18 mouse cellular contexts compared by ENCODE assay signal in genomic region chr11:76606521-76606920, GRCm38 (mm10). TPM values are rescaled to one million over a fixed set of nuclear protein-coding genes. Genes with fewer than 3 reads are reported as not detected.
A peak's percentile ranks its signal among the peaks of the same experiment; 100 is the strongest.
DNase-seq lines count a peak whose midpoint lies in the region; ATAC-seq lines count a peak whose summit lies in the region.
"Had no signal": no experiment of that assay in that cellular context is flagged by ENCODE, and none has a peak within 500 bp of the region (broad histone marks: within the 10 kb centered on the region; RNA-seq: fewer than 3 reads in every experiment).

No protein-coding gene starts in this region.

- H3K4me3 ChIP-seq in forebrain, embryonic 11.5 days (ENCODE audit: low read depth, low read length): no peak overlapping the region
- H3K4me3 ChIP-seq in forebrain, embryonic 16.5 days (replicated peaks; ENCODE audit: low read length): no peak overlapping the region
- H3K4me3 ChIP-seq in midbrain, embryonic 10.5 days: no peak overlapping the region
- H3K4me3 ChIP-seq in midbrain, embryonic 11.5 days (ENCODE audit: low read depth, low read length): no peak overlapping the region
- H3K4me3 ChIP-seq in midbrain, embryonic 13.5 days (replicated peaks): no peak overlapping the region
- no peak overlapping the region for H3K4me3 ChIP-seq in heart, embryonic 11.5 days (ENCODE audit: low read depth, low read length)
- H3K4me3 ChIP-seq: embryonic facial prominence, embryonic 12.5 days; heart, adult 2 months; intestine, embryonic 15.5 days; limb, embryonic 13.5 days; liver, embryonic 15.5 days had no signal

- H3K27me3 ChIP-seq in forebrain, embryonic 11.5 days (ENCODE audit: control insufficient read depth, insufficient read depth, low read length): no peaks in the 10 kb centered on the region
- H3K27me3 ChIP-seq in forebrain, embryonic 16.5 days (replicated peaks; ENCODE audit: control insufficient read depth, insufficient read depth, low read length): no peaks in the 10 kb centered on the region
- 0 out of 2 replicates have a peak, but pooled peaks cover 12% of the 10 kb centered on the region for H3K27me3 ChIP-seq in midbrain, embryonic 10.5 days (ENCODE audit: low read depth, poor library complexity, severe bottlenecking)
- no peaks in the 10 kb centered on the region for H3K27me3 ChIP-seq in midbrain, embryonic 11.5 days (ENCODE audit: control insufficient read depth, insufficient read depth, low read length)
- H3K27me3 ChIP-seq in midbrain, embryonic 13.5 days: no peaks in the 10 kb centered on the region
- no peaks in the 10 kb centered on the region for H3K27me3 ChIP-seq in heart, embryonic 11.5 days (ENCODE audit: control insufficient read depth, insufficient read depth, low read length)
- H3K27me3 ChIP-seq: embryonic facial prominence, embryonic 12.5 days; intestine, embryonic 15.5 days; limb, embryonic 13.5 days; liver, embryonic 15.5 days had no signal

- H3K9ac ChIP-seq in forebrain, embryonic 11.5 days (ENCODE audit: low read length): no peak overlapping the region
- no peak overlapping the region for H3K9ac ChIP-seq in forebrain, embryonic 16.5 days (replicated peaks; ENCODE audit: low read depth, low read length)
- H3K9ac ChIP-seq in midbrain, embryonic 11.5 days (ENCODE audit: low read length): no peak overlapping the region
- H3K9ac ChIP-seq in midbrain, embryonic 13.5 days (replicated peaks): no peak overlapping the region
- no peak overlapping the region for H3K9ac ChIP-seq in heart, embryonic 11.5 days (ENCODE audit: low read depth, low read length)
- H3K9ac ChIP-seq: embryonic facial prominence, embryonic 12.5 days; intestine, embryonic 15.5 days; limb, embryonic 13.5 days; liver, embryonic 15.5 days had no signal

- no peaks in the 10 kb centered on the region for H3K9me3 ChIP-seq in forebrain, embryonic 11.5 days (ENCODE audit: control insufficient read depth, low read length)
- H3K9me3 ChIP-seq in forebrain, embryonic 16.5 days (ENCODE audit: control insufficient read depth, low read length): no peaks in the 10 kb centered on the region
- H3K9me3 ChIP-seq in midbrain, embryonic 10.5 days (replicated peaks): no peaks in the 10 kb centered on the region
- H3K9me3 ChIP-seq in midbrain, embryonic 11.5 days (ENCODE audit: control insufficient read depth, low read length): no peaks in the 10 kb centered on the region
- no peaks in the 10 kb centered on the region for H3K9me3 ChIP-seq in midbrain, embryonic 13.5 days
- no peaks in the 10 kb centered on the region for H3K9me3 ChIP-seq in heart, embryonic 11.5 days (replicated peaks; ENCODE audit: control insufficient read depth, low read length)
- H3K9me3 ChIP-seq: embryonic facial prominence, embryonic 12.5 days; intestine, embryonic 15.5 days; limb, embryonic 13.5 days; liver, embryonic 15.5 days had no signal

- H3K36me3 ChIP-seq in forebrain, embryonic 11.5 days (ENCODE audit: control insufficient read depth, insufficient read depth, low read length): no peaks in the 10 kb centered on the region
- no peaks in the 10 kb centered on the region for H3K36me3 ChIP-seq in forebrain, embryonic 16.5 days (ENCODE audit: control insufficient read depth, insufficient read depth)
- no peaks in the 10 kb centered on the region for H3K36me3 ChIP-seq in midbrain, embryonic 10.5 days
- H3K36me3 ChIP-seq in midbrain, embryonic 11.5 days (ENCODE audit: control insufficient read depth, insufficient read depth, low read length): no peaks in the 10 kb centered on the region
- no peaks in the 10 kb centered on the region for H3K36me3 ChIP-seq in midbrain, embryonic 13.5 days
- H3K36me3 ChIP-seq in heart, embryonic 11.5 days (ENCODE audit: control insufficient read depth, insufficient read depth, low read length): no peaks in the 10 kb centered on the region
- H3K36me3 ChIP-seq: embryonic facial prominence, embryonic 12.5 days; intestine, embryonic 15.5 days; limb, embryonic 13.5 days; liver, embryonic 15.5 days had no signal

- no peak overlapping the region for H3K27ac ChIP-seq in forebrain, embryonic 11.5 days (ENCODE audit: low read depth, low read length)
- H3K27ac ChIP-seq in forebrain, embryonic 16.5 days (ENCODE audit: low read length): no peak overlapping the region
- H3K27ac ChIP-seq in midbrain, embryonic 10.5 days (replicated peaks): 0 out of 2 replicates have a peak overlapping the region, but pooled peaks have one; percentile 34
- no peak overlapping the region; the same call in 1 of the 2 replicates for H3K27ac ChIP-seq in midbrain, embryonic 11.5 days (ENCODE audit: low read depth, low read length)
- peak overlapping the region; percentile 54 for H3K27ac ChIP-seq in midbrain, embryonic 13.5 days
- H3K27ac ChIP-seq in heart, embryonic 11.5 days (ENCODE audit: low read depth, low read length): no peak overlapping the region
- H3K27ac ChIP-seq: embryonic facial prominence, embryonic 12.5 days; heart, adult 2 months; intestine, embryonic 15.5 days; limb, embryonic 13.5 days; liver, embryonic 15.5 days; stomach, postnatal 0 days had no signal

- WGBS in forebrain, embryonic 11.5 days: 14% methylated on average over 9 of the region's 9 CpGs
- 6% methylated on average over 9 of the region's 9 CpGs for WGBS in forebrain, embryonic 16.5 days
- WGBS in midbrain, embryonic 10.5 days: 29% methylated on average over 9 of the region's 9 CpGs
- WGBS in midbrain, embryonic 11.5 days: 25% methylated on average over 9 of the region's 9 CpGs
- WGBS in midbrain, embryonic 13.5 days: 12% methylated on average over 9 of the region's 9 CpGs
- 81% methylated on average over 9 of the region's 9 CpGs for WGBS in heart, embryonic 11.5 days (ENCODE audit: insufficient replicate concordance)

- H3K4me2 ChIP-seq in forebrain, embryonic 11.5 days (ENCODE audit: low read depth, low read length, severe bottlenecking): no peak overlapping the region
- no peak overlapping the region for H3K4me2 ChIP-seq in forebrain, embryonic 16.5 days (ENCODE audit: low read length)
- H3K4me2 ChIP-seq in midbrain, embryonic 11.5 days: no peak overlapping the region
- no peak overlapping the region for H3K4me2 ChIP-seq in midbrain, embryonic 13.5 days (replicated peaks)
- no peak overlapping the region for H3K4me2 ChIP-seq in heart, embryonic 11.5 days
- H3K4me2 ChIP-seq: embryonic facial prominence, embryonic 12.5 days; intestine, embryonic 15.5 days; limb, embryonic 13.5 days; liver, embryonic 15.5 days had no signal

- peaks cover 6% of the 10 kb centered on the region for H3K4me1 ChIP-seq in forebrain, embryonic 11.5 days (replicated peaks; ENCODE audit: control insufficient read depth, insufficient read depth, low read length)
- no peaks in the 10 kb centered on the region for H3K4me1 ChIP-seq in forebrain, embryonic 16.5 days (replicated peaks; ENCODE audit: control insufficient read depth, insufficient read depth, low read length)
- peaks cover 14% of the 10 kb centered on the region for H3K4me1 ChIP-seq in midbrain, embryonic 10.5 days
- peaks cover 8% of the 10 kb centered on the region; the same call in 1 of the 2 replicates for H3K4me1 ChIP-seq in midbrain, embryonic 11.5 days (ENCODE audit: control insufficient read depth, insufficient read depth, low read length)
- peaks cover 9% of the 10 kb centered on the region for H3K4me1 ChIP-seq in midbrain, embryonic 13.5 days (replicated peaks)
- no peaks in the 10 kb centered on the region for H3K4me1 ChIP-seq in heart, embryonic 11.5 days (ENCODE audit: control insufficient read depth, insufficient read depth, low read length)
- H3K4me1 ChIP-seq: intestine, embryonic 15.5 days; liver, embryonic 15.5 days had no signal

- ATAC-seq in forebrain, embryonic 11.5 days (replicated peaks; ENCODE audit: low FRiP score): 0 out of 2 replicates have a peak, but pooled peaks have one; percentile 21
- ATAC-seq in forebrain, embryonic 16.5 days: no peak
- ATAC-seq in midbrain, embryonic 11.5 days (ENCODE audit: low FRiP score): no peak
- ATAC-seq in midbrain, embryonic 13.5 days: peak; percentile 69; the same call in 1 of the 2 replicates
- ATAC-seq in monocyte, adult 5-6 weeks (replicated peaks; ENCODE audit: insufficient number of reproducible peaks, low FRiP score, low TSS enrichment, poor library complexity, severe bottlenecking): no peak
- no peak for ATAC-seq in heart, embryonic 11.5 days (replicated peaks; ENCODE audit: insufficient number of reproducible peaks, low FRiP score, low TSS enrichment)
- ATAC-seq: intestine, embryonic 15.5 days had no signal

- peak; percentile 51 for DNase-seq in forebrain, embryonic 11.5 days (ENCODE audit: low spot score)
- DNase-seq in midbrain, embryonic 10.5 days (ENCODE audit: low spot score): no peak
- DNase-seq in midbrain, embryonic 11.5 days (ENCODE audit: low spot score, missing footprints): no peak
- DNase-seq in frontal cortex, postnatal 25 days (ENCODE audit: low spot score in 2 of 2): no peak
- DNase-seq: cerebellum, postnatal 36 days; heart, adult 2 months; layer of hippocampus, postnatal 36 days; lung, postnatal 4 days; thymus, postnatal 14 days had no signal

RNA-seq across cellular contexts. Expression of gene Abr, which starts 15.6 kb away (rescaled TPM):
- polyA plus RNA-seq in forebrain, embryonic 11.5 days (2014; fragmentation: Nextera tagmentation; extraction: Ambion mirVana): 46.4 and 50.5 TPM in 2 replicates
- 117 and 121 TPM in 2 replicates for polyA plus RNA-seq in forebrain, embryonic 16.5 days (2015; fragmentation: Nextera tagmentation; extraction: Ambion mirVana)
- 26.9 and 37.6 TPM in 2 replicates for polyA plus RNA-seq in midbrain, embryonic 10.5 days (2016; fragmentation: Nextera tagmentation; extraction: Ambion mirVana)
- polyA plus RNA-seq in midbrain, embryonic 11.5 days (2014; fragmentation: Nextera tagmentation; extraction: Ambion mirVana): 41.4 and 41.9 TPM in 2 replicates
- polyA plus RNA-seq in midbrain, embryonic 13.5 days (2015; fragmentation: Nextera tagmentation; extraction: Ambion mirVana): 88.4 and 93.5 TPM in 2 replicates
- 129 to 139 TPM (median 130 TPM) in 3 replicates for total RNA-seq in monocyte, adult 5-6 weeks (2017)
- 22.9 and 26.2 TPM in 2 replicates for polyA plus RNA-seq in heart, embryonic 11.5 days (2014; fragmentation: Nextera tagmentation; extraction: Ambion mirVana)

Comparison
In these comparisons a context has a peak if more than half of its experiments do, and no peak if none do; other contexts are left out.
1. ATAC-seq: peak in forebrain, embryonic 11.5 days (single experiment) and midbrain, embryonic 13.5 days (single experiment); none in forebrain, embryonic 16.5 days (single experiment), midbrain, embryonic 11.5 days (single experiment), monocyte, adult 5-6 weeks (single experiment) and heart, embryonic 11.5 days (single experiment).
2. H3K27ac ChIP-seq: peak in midbrain, embryonic 10.5 days (single experiment) and midbrain, embryonic 13.5 days (single experiment); none in forebrain, embryonic 11.5 days (single experiment), forebrain, embryonic 16.5 days (single experiment), midbrain, embryonic 11.5 days (single experiment) and heart, embryonic 11.5 days (single experiment).